Mouse (Mus musculus): ENCODE measurements around the gene Scarb1.

DNA sequence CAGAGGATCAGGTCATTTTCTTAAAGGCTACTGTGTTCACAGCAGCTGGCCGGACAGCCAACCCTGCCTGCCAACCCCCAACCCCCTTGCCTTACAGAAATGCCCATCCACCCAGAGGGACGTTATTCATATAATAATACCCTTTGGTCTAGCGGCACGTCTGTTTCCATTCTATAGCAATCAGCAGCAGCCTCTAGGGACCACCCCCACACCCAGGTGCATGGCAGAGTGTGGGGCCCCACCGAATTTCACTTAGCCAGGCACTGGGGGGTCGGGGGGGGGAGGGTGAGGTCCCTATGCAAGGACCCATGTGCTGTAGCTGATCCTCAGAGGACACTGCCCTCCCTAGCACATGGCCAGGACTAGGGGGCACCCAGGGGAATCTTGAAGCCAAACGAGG is 61.7 kb downstream of the Scarb1 start:
- TF ChIP-seq CTCF (IDR thresholded peaks at IDR 0.05; ENCODE audit: control insufficient read depth, insufficient read depth, insufficient replicate concordance, low read depth, low read length) = no peak
- no peak for TF ChIP-seq POLR2A (IDR thresholded peaks at IDR 0.05; ENCODE audit: control insufficient read depth, low read depth, low read length)
